ENCODE assay signal across 9 mouse cellular contexts in genomic region chr6:88200693-88201609, GRCm38 (mm10). TPM values are rescaled to one million over a fixed set of nuclear protein-coding genes. Genes with fewer than 3 reads are reported as not detected.
A peak's percentile ranks its signal among the peaks of the same experiment; 100 is the strongest.
DNase-seq lines count a peak whose midpoint lies in the region; ATAC-seq and TF ChIP-seq lines count a peak whose summit lies in the region.
"Had no signal": no experiment of that assay in that cellular context is flagged by ENCODE, and none has a peak within 500 bp of the region (broad histone marks: within the 10 kb centered on the region; RNA-seq: fewer than 3 reads in every experiment).

No protein-coding gene starts in this region.

- H3K4me3 ChIP-seq in lung, embryonic 14.5 days (ENCODE audit: low read depth, low read length) = peak overlapping the region; percentile 49
- peak overlapping the region; percentile 59 for H3K4me3 ChIP-seq in kidney, embryonic 14.5 days (ENCODE audit: low read length)

- peak; percentile 16 for DNase-seq in embryo, embryonic 11 days
- DNase-seq in embryo, embryonic 9.5 days (ENCODE audit: extremely low spot score) = no peak
- no peak for DNase-seq in lung, embryonic 14.5 days
- DNase-seq in lung, postnatal 36 days = no peak
- peak; percentile 41 for DNase-seq in neural tube, embryonic 10.5 days (ENCODE audit: extremely low spot score, low spot score)
- DNase-seq in spleen, adult 18-20 months = no peak
- no peak for DNase-seq in retina, postnatal 1 day
- DNase-seq: adrenal gland, adult 8-10 months had no signal

- 0 out of 2 replicates have a peak, but pooled peaks cover 5% of the 10 kb centered on the region for H3K4me1 ChIP-seq in lung, embryonic 14.5 days (ENCODE audit: insufficient read depth)
- peaks cover 66% of the 10 kb centered on the region for H3K4me1 ChIP-seq in kidney, embryonic 14.5 days (ENCODE audit: control insufficient read depth, insufficient read depth, low read length)

- no peak overlapping the region for H3K27ac ChIP-seq in lung, embryonic 14.5 days (ENCODE audit: low read depth)
- H3K27ac ChIP-seq in kidney, embryonic 14.5 days (ENCODE audit: low read depth, low read length) = no peak overlapping the region

- no peaks in the 10 kb centered on the region for H3K9me3 ChIP-seq in lung, embryonic 14.5 days (ENCODE audit: low read depth, low read length)
- no peaks in the 10 kb centered on the region for H3K9me3 ChIP-seq in kidney, embryonic 14.5 days (ENCODE audit: control insufficient read depth, low read length)

- ATAC-seq in lung, embryonic 14.5 days (ENCODE audit: insufficient read depth) = no peak
- ATAC-seq in kidney, embryonic 14.5 days (ENCODE audit: low FRiP score, low TSS enrichment) = no peak

- no peak overlapping the region for H3K9ac ChIP-seq in lung, embryonic 14.5 days
- H3K9ac ChIP-seq in kidney, embryonic 14.5 days (ENCODE audit: low read depth, low read length) = peak overlapping the region; percentile 69; the same call in 1 of the 2 replicates

- peak overlapping the region; percentile 71 for H3K4me2 ChIP-seq in lung, embryonic 14.5 days
- peak overlapping the region; percentile 87 for H3K4me2 ChIP-seq in kidney, embryonic 14.5 days (replicated peaks; ENCODE audit: low read depth, low read length)

- 21% methylated on average over 20 of the region's 20 CpGs for WGBS in lung, embryonic 14.5 days
- 17% methylated on average over 20 of the region's 20 CpGs for WGBS in kidney, embryonic 14.5 days

- peaks cover 99% of the 10 kb centered on the region for H3K27me3 ChIP-seq in lung, embryonic 14.5 days (ENCODE audit: insufficient read depth, low read length)
- peaks cover 90% of the 10 kb centered on the region for H3K27me3 ChIP-seq in kidney, embryonic 14.5 days (ENCODE audit: control insufficient read depth, insufficient read depth, low read length)

- no peaks in the 10 kb centered on the region for H3K36me3 ChIP-seq in lung, embryonic 14.5 days (ENCODE audit: insufficient read depth)
- H3K36me3 ChIP-seq in kidney, embryonic 14.5 days (ENCODE audit: control insufficient read depth, insufficient read depth, low read length) = no peaks in the 10 kb centered on the region; the same call in 1 of the 2 replicates

- no peak for TF ChIP-seq CTCF in lung, embryonic 14.5 days (IDR thresholded peaks at IDR 0.05; ENCODE audit: low read depth)

RNA-seq across cellular contexts. Expression of gene Gata2, which starts 7.3 kb away (rescaled TPM):
- 13.8 and 14.6 TPM in 2 replicates for polyA plus RNA-seq in lung, embryonic 14.5 days (2014; fragmentation: Nextera tagmentation; extraction: Ambion mirVana)
- polyA plus RNA-seq in kidney, embryonic 14.5 days (2014; fragmentation: Nextera tagmentation; extraction: Ambion mirVana) = 27.2 and 44.6 TPM in 2 replicates

RNA-seq across cellular contexts. Expression of gene Dnajb8, which starts 21.1 kb away (rescaled TPM):
- not detected in 2 replicates for polyA plus RNA-seq in lung, embryonic 14.5 days (2014; fragmentation: Nextera tagmentation; extraction: Ambion mirVana)
- polyA plus RNA-seq in kidney, embryonic 14.5 days (2014; fragmentation: Nextera tagmentation; extraction: Ambion mirVana) = not detected in 2 replicates

Comparison
In these comparisons a context has a peak if more than half of its experiments do, and no peak if none do; other contexts are left out.
1. DNase-seq: peak in embryo, embryonic 11 days (single experiment) and neural tube, embryonic 10.5 days (single experiment); none in embryo, embryonic 9.5 days (single experiment), lung, embryonic 14.5 days (single experiment), lung, postnatal 36 days (single experiment), spleen, adult 18-20 months (0 of 2) and retina, postnatal 1 day (single experiment).